Mouse (Mus musculus): ENCODE measurements at regions not wholly inside any gene's neighbourhood (a gene's known extent, or its start where the extent isn't known, plus 50 kb on each side); places are given as distances from the start of the nearest gene placed in this dataset.

DNA sequence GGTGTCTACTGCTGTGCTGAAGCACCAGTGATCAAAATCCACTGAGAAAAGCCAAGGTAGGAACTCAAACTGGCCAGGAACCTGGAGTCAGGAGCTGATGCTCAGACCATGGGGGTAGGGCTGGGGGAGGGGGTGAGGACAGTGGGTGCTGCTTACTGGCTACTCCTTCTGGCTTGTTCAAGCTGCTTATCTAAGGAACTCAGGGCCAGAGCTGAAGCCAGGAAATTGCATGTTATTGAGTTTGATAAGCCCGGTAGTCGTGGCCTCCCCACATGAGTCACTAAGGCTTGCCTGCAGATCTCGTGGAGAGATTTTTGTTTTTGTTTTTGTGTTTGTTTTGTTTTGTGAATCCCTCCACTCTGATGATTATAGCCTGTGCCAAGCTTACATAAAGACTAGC, 65.9 kb downstream of the Tmem215 start:
- DNase-seq, result no peak

- no peak for DNase-seq
Observed at GRCm38 (mm10) chr4:40543085-40544048, 71.4 kb downstream of the Tmem215 start.

GRCm38 (mm10) chr4:40544056-40544455, 72.1 kb downstream of the Tmem215 start:
- no peak for DNase-seq

DNA sequence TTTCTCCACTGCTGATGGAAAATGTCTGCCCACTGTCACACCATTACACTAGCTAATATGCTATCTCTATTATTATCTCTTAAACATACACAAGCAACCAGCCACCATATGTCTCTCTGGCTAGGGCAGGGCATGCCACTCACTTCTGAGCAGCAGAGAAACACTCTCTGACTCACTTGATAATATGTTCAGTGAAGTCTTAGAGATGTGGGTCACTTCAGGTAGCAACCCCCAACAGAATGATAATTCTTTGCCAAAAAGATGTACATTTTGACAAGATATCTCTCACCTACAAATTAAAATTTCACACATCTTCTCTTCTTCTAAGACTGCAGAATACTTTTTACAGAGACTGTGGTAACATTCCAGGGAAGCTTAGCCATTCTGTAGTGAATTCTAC, 72.8 kb downstream of the Tmem215 start:
- no peak for DNase-seq

GRCm38 (mm10) chr4:40545700-40546099, 73.7 kb downstream of the Tmem215 start:
- no peak for DNase-seq

DNA sequence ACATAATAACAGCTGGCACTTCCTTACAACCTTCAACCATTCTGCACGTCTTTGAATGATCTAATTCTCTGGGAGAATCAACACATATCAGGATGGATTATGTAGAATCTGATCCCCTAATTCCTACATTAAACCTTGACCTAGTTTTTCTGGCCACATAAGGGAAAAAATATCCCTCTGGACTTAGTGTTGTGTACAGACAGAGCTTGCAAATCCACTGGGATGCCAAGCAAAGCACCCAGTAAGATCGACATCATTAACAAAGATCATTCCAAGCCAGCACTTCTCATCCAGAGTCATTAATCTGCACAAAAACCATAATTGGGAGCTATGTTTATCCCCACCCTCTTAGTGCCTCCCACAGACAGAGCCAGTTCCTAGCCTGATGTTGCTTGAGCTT, 87.8 kb downstream of the Tmem215 start:
- DNase-seq, result peak; percentile 78

DNA sequence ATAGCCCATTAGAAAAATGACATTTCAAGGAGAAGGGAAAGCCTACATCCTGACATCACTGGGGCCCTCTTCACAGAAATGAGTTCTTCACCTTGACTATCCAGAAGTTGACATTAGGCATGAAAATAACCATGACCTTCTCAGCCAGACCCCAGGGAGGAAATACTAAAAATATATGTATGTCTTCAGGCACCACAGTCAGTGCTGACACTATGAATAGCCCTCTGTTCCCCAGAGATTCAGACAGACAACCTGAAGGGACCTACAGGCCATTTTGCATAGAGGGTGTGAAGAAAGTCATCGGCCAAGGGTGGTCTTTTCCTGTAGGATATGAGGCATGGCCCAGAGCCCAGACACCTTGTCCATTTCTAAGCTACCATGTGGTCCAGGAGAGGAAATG, 101.3 kb downstream of the Tmem215 start:
- no peak for DNase-seq

- no peak for DNase-seq
Observed at GRCm38 (mm10) chr4:40575951-40576350, 104.0 kb downstream of the Tmem215 start.

DNA sequence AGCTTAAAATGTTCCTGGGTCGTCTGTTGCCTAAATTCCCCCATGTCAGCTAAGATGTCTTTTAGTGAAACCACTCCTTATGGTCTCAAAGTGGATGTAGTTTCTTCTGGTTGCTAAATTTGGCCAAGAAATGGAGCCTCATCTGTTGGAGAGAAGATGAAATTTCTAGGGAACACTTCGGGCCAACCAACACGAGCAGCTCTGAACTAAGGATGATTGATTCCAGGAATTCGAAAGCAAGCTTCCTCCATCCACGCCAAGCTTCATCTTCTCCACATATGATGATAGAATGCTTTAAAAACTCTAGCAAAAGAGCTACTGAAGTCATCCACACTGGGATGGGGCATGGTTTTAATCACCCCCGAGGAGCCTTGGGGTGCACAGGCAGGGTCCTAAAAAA, 112.5 kb downstream of the Tmem215 start:
- no peak for DNase-seq

- DNase-seq, result peak; percentile 8
Observed at GRCm38 (mm10) chr4:40584940-40585571, 113.1 kb downstream of the Tmem215 start.

GRCm38 (mm10) chr4:40586045-40586444, 114.1 kb downstream of the Tmem215 start:
- no peak for DNase-seq

DNA sequence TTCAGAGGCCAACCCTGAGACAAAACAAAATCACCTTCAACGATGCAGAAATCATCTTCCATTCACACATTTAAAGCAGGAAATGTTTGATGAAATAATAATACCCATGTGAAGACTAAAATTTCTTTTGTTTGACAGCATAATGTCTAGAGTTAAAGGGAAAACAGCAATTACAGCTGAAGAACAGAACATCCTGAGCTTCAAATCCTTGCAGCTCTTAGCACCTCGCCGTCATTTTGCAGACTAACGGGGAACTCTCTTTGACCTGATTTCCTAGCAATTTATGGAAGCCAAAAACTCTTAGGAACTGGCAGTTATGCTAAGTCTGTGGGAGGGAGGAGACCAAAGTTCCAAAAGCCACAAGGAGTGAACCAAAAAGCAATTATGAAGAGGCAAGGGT, 115.3 kb downstream of the Tmem215 start:
- DNase-seq, result no peak

GRCm38 (mm10) chr4:40593806-40594205, 109.2 kb downstream of the Aptx start:
- no peak for DNase-seq

GRCm38 (mm10) chr4:40625024-40625423, 78.0 kb downstream of the Aptx start:
- DNase-seq, result no peak

DNA sequence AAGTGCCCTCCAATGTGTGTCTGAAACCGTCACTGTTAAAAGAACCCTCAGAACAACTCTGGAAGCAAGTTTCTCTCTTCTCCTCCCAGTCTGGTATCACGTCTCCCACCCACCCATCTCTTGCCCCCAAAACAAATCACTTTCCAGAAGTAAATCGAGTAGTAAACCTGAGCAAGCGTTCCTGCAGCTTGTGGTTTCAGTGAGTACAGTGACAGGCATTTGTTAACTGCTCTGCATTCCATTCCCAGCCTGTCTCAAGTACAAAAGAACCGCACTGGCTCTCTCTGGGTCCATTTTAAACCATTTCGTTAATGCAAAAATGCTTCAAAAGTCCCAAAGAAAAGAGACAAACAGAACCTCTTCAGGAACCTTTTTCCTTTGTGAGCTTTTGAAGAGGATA, 77.1 kb downstream of the Aptx start:
- DNase-seq, result no peak
